Mouse (Mus musculus): ENCODE results near the gene Fbxl12.

Gene Fbxl12

GRCm38 (mm10) chr9:20576591-20576990 is 68.0 kb downstream of the Fbxl12 start:
- DNase-seq (ENCODE audit: low read depth in 1 of 2, low spot score in 2 of 2): no peak

GRCm38 (mm10) chr9:20571060-20571459 is 73.5 kb downstream of the Fbxl12 start:
- DNase-seq (ENCODE audit: low read depth in 1 of 2, low spot score in 2 of 2): no peak
